Mouse (Mus musculus) A20 (cell line): ENCODE measurements around the gene Zmynd15.
"Not testable (repeated sequence)": the region's sequence is repeated elsewhere in the genome, so short reads cannot be mapped to it uniquely, and the experiment has no call there.

Experiments
- DNase-seq: peaks from one replicate; pipeline ENCODE4 v3.0.0-alpha.2; 2011; ENCODE audit warnings: low read depth, low spot score

The Zmynd15 gene

DNA sequence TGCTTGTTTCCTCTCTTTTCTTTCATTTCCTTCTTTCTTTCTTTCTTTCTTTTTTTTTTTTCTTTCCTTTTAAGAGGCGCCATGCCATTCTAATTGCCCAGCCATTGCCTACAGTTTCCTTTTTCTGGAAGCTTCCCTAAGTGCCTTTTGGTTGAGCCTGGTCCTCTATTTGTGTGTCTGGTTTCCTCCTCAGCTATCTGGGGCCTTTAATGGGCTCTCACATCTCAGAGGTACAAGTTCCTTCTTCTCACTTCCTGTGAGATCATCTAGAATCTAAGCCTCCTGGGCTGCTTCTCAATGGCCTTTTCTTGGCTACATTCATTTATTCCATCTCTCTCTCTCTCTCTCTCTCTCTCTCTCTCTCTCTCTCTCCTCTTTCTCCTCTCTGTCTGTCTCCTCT, 11.9 kb upstream of the Zmynd15 start:
- DNase-seq = peak; percentile 61

DNA sequence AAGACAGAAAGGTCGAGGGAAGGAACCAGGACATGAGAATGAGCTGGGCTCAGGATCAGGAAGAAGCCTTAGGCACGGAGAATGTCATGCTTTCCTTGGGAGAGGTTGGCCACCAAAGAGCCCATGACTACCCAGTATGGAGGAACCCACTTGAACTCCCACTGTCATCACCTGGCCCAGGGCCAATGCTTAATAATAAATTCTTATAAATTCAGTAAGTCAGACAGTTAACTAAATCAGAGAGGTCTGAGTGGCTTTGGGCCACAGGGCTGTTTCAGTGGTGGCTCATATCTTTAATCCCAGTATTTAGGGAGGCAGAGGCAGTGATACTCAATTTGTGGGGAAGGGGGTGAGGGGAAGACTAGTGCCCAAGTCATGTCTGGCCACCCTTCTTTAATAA, 8.3 kb upstream of the Zmynd15 start:
- no peak for DNase-seq

DNA sequence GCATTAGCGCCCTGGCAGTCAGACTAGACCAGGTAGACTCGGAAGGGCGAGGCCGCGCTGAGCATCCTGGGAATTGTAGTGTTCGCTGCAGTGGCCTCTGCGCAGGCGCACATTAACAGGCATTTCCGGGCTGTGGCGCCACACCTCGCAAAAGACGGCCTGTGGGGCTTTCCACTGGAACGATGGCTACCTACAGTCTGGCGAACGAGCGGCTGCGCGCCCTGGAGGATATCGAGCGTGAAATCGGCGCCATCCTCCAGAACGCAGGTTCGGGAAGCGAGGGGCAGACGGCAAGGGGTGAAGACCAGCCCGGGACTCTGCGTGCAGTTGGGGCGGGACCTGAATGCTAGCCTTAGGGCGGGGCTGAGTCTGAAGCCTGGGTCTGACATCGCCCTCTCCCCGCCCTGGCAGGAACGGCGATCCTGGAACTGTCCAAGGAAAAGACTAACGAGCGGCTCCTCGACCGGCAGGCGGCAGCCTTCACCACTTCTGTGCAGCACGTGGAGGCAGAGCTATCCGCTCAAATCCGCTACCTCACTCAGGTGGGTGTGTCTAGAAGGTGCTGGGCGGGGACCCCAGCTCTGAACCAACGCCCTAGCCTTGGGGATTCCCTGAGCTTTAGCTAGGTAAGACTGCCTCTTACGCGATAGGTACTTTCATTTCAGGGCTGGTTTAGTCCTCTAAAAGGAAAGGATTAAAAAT, 7.3 kb upstream of the Zmynd15 start, which contains the start of gene Med11:
TSS of gene Med11 (plus strand) at position 123 of the 702 bp plus-strand sequence.
- peak; percentile 98 for DNase-seq

DNA sequence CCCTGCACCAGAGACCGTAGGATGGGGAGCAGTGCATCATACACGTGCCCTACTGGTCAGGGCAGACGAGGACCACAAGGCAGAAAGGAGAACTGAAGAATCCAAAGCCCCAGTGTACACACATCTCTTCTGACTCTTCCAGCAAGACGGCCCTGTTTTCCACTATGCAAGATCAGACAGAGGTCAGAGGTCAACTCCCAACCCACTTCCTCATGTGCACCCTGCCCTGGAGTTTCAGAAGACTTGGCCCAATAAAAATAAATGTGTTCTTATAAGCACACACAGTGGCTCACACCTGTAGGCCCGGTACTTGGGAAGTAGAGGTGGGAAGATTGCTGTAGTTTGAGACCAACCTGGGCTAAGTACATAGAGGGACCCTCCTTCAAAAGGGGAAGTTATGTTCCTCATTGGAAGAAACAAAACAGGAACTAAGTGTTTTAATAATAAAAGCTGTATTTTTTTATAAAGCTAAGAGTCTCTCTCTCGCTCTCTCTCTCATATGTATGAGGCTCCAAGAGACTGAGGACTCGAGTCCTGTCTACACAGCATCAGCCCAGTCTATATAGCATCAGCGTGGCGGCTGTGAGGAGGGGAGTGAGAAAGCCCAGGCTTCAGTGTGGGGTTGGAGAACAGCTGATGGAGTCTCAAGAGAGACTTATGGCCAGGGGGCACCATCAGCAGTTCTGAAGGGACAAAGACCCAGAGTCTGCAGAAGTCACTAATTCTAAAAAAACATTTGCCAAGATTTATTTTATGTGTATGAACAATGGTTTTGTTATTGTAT, 5.8 kb upstream of the Zmynd15 start:
- DNase-seq = peak; percentile 72

DNA sequence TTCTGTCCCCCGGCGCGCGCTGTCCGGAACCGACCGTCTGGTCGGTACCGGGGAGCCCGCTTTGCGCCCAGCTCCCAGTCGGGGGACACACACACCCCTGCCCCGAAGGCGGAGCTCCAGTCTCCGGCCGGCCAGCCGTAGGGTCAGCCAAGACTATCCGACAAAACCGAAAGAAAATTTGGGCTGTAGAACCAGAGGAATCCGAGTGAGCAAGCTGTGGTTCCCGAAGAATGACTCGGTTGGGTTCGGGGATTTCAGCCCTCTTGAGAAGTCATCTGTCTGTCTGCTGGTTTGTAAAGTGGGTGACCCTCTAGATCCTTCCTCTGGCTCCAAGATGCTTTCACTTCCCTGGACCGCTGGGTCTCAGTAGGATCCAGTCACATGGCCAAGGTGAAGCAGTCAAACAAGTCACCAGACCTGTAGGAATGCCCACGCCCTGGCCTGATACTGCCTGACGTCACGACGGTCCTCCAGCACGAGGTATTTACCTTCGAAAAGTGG, 418 bp downstream of the Zmynd15 start, which contains the start of gene Cxcl16:
TSS of gene Cxcl16 (minus strand) at position 384 of the 501 bp plus-strand sequence.
- DNase-seq = no peak

DNA sequence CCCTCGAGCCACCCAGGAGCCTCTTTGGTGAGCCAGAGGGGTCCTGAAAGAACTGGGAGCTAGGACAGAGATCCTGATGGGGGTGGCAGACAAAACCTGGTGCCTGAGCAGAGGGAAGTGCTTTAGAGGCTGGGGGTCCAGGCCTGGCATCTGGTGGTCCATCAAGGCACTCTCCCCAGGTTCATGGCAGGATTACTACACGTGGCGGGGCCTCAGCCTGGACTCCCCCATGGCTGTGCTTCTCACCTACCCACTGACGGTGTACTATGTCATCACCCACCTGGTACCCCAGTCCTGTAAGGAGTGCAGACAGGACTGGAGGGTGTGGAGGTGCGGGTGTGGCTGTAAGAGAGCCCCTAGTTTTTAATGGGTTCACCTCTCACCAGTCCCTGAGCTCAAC, 4.7 kb downstream of the Zmynd15 start:
- no peak for DNase-seq

DNA sequence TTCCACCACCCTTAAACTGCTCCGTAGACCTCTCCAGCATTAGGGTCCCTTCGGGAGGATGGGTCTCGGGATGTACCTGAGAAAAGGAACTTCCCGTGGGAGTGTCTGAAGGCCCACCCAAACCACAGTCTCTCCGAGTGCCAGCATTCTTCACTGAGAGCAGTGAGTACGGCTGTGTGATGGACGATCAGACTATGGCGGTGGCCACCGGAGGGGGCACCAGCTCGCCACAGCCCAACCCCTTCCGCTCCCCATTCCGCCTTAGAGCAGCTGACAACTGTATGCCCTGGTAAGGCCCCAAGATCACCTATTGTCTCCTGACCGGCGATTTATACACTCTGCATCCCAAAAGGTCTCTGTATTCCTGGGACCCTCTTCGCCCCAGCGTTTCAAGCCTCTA, 6.0 kb downstream of the Zmynd15 start:
- no peak for DNase-seq

DNA sequence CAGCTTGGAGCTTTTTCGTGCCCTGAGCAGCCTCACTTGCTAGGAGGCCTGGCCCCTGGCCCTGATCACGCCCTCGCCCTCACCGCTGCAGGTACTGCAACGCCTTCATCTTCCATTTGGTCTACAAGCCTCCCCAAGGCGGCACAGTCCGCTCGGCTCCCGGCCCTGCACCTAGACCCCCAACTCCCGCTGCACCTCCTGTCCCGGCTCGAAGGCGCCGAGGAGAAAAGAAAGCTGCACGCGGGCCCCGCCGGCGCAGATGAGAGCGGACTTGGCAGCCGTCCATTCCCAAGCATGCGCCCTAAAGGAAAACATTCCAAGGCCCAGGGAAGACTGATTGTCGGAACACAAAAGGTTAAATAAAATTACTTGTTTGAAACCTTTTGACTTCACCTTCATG, 6.6 kb downstream of the Zmynd15 start:
- no peak for DNase-seq

DNA sequence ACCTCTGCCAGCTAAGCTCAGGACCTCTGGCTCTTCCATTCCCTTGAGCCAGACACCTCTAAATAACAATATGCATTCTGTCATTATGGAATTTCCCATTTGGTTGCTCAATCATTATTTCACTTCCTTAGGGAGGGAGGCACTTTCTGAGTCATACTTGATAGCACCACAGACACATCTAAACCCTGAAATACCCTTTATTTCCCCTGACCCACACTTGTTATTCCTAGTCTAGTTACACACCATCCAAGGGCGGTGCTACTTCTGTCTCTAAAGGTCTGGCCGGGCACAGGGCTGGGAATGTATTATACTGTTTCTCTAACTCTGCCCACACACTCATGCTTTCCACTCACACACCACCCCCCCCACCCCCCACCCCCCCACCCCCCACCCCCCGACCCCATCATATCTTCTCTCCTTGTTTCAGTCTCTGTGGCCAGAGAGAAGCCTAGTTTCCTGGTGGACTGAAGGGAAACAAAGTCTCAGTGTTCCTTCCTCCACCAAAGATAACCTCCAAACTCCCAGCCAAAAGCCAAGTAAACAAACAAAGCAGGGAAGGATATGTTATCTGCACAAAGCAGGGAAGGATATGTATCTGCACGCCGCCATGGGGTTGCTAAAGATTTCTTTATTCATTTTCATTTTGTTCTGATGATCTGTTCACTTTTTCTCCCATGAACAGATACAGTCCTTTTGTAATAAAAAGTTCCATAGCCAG, 8.8 kb downstream of the Zmynd15 start:
- no peak for DNase-seq

DNA sequence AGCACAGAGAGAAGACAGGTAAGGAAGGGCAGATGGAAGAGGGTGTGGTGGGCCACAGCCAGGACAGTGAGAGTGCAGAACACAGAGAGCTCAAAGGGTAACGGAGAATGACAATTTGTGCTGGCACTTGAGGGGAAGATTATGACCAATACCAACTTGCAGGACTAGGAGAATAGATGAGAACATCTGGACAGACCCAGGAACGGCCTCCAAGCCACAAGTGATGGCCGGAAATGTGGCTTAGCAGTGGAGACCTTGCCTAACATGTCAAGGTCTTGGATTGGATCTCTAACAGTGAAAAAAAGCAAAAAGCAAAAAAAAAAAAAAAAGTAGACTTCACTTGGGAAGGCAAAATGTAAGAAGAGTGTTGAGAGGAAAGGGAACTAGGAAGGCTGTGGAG, 10.5 kb downstream of the Zmynd15 start:
- no peak for DNase-seq

DNA sequence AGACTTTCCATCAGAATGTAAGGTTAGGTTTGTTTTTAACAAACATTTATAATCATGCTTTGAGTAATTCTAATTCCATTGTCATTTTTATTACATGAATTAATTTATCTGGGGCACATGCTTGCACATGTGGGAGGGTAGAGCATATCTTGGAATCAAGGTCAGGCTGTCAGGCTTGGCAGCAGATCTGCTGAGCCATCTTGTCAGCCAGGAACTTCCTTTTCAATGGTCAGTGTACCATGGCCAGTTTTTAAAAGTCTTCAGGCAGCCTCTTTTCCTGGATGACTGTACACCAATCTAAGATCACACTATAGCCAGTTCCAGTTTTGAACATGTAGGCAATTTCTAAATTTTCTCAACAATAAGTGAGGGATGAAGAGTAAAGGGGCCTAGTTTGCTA, 13.5 kb downstream of the Zmynd15 start:
- DNase-seq = no peak

DNA sequence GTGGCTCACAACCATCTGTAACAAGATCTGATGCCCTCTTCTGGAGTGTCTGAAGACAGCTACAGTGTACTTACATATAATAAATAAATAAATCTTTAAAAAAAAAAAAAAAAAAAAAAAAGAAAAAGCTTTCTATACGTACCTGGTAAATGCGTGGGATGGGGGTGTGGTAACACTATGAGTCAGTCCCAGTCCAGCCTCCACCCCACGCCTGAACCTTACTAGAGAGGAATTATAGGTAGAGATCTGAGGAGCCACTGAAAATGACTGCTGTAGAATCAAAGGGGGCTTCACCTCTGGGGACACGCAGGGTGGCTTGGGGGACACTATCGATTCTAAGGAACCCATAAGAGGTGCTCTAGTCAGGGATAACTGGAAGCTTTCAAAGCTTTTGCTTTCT, 14.1 kb downstream of the Zmynd15 start:
- not testable (repeated sequence) for DNase-seq

DNA sequence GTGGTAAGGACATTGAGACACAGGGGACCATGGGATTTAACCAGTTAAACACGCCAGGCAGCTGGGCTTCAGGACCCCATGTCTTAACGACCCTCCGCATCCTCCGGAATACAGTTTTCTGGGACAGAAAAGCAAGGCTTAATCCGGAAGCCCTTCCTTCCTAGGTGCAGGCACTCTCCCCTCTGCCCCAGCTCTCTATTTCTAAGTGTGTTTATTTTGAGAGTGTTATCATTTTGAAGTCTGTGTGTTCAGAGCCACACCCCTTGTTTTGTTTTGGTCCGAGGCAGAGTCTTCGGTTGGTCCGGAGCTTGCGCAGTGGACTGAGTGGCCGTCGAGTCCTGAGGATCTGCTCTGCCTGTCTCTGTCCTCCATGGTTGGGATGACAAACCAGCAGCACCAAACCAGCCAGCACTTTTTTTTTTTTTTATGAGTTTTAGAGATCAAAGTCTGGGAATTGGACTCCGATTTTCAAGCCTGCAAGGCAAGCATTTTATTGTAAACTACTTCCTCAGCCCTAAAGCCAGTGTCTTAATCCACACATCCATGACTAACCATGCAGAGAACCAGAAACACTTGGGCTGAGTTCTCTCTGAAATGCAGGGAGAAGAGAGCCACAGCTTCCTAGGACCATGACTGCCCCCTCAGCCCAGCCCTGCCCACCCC, 15.8 kb downstream of the Zmynd15 start:
- no peak for DNase-seq

DNA sequence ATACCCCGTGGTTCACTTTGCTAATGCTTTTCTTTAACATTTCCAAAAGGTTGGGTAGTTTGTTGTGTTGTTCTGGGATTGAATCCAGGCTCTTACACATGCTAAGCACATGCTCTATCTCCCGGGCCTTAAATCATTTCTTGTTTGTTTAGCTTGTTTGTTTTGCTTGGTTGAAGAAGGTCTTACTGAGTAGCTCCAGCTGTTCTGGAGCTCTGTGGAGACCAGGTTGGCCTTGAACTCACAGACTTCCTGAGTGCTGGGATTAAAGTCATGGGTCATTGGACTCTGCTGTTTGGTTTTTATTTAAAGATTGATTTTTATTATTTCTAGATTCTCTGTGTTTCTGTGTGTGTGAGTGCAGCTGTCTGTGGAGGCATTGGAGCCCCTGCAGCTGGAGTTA, 26.3 kb downstream of the Zmynd15 start:
- no peak for DNase-seq

DNA sequence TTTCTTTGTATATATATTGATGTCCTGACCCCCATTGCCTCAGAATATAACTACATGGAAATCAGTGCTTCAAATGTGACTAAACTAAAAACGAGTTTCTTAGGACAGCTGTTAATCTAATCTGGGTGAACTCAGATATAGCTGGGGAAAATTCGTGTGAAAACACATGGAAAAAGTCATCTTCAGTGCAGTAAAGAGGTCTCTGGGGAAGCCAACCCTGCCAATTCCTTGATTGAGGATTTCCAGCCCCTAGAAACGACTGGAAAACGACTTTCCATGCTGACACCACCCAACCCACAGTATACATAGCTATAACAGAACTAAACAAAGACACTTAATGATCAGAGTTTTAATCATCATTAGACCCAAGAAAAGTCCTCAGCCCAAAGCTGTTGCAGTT, 28.6 kb downstream of the Zmynd15 start:
- DNase-seq = no peak

DNA sequence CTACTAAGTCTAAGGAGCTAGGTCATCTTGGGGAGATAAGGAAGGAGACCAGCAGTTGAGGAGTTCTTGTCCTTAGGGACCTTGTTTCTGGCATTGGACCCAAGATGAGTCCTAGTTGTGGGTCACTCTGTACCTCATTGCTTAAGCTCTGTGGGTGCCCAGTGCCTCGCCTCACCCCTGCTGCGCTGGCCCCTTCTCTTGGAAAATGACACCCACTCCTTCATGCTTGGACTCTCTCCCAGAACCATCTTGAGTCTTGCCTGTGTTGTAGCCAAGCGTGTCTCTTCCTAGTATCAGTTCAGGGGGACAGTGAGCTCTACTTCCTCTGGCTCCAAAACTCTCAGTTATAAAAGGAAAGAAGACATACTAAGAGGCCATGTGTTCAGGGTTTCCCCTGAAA, 29.9 kb downstream of the Zmynd15 start:
- no peak for DNase-seq

DNA sequence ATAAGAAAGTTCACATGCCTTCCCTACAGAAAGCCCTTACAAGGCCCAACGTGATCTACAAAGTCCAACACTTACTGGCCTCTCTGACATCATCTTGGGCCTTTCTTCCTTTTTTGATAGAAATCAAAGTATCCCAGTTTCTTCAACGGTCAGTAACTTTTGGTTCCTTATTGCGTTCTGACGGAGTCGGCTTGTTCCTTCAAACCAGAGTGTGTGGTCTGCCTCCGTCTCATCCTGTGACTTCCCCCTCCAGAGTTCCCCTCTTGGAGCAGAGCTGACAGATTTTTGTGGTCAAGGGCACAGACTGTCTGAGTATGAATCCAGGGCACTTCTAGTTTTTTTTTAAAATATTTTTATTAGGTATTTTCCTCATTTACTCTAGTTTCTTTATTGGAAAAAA, 30.5 kb downstream of the Zmynd15 start:
- no peak for DNase-seq

DNA sequence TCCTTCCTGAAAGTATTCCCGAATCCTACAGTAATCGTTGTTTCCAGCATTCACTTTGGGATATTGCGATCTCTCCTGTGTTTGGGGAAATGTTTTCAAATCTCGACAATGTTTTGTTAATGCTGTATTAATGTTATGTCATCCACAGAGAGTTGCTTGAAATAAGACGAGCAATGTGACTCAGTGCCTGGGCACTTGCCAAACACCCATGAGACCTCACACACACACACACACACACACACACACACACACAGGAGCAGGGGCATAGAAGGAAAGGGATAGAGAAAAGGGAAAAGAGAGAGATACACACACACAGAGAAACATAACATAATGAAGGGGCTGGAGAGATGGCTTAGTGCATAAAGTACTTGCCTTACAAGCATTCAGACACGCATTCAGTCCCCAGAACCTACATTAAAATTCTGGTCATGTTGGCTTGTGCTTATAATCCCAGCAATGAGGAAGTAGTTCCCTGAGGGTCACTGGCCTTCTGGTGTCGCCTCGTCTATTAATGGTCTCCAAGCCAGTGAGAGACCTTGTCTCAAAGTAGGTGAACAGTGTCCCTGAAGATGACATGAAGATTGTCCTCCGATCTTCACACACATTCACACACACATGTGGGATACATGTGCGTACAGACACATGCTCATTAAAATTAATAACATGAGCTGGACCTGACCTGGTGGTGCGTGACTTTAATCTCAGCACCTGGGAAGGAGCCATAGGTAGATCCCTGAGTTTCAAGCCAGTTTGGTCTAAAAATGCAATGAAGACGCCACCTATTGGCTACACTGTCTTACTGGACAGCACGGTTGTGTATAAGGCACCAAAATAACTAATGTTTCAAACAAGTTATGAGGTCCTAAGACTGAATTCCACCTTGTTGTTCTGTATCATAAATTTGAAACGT, 40.6 kb downstream of the Zmynd15 start:
- DNase-seq = peak; percentile 36

DNA sequence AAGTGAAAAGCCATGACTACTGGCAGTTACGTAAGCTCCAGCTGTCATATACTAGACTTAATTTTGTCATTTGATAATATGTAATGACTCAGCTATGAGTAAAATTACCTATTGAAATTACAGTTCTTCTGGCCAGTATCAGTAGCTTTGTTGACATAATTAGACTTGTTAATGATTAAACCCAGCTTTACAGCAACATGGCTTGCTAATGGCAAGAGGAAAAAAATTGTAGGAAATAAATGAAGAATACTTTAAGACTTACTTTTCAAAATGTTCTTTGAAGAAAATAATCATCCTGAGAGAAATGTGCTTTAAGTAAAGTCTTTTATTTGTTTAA, 41.2 kb downstream of the Zmynd15 start:
- no peak for DNase-seq

DNA sequence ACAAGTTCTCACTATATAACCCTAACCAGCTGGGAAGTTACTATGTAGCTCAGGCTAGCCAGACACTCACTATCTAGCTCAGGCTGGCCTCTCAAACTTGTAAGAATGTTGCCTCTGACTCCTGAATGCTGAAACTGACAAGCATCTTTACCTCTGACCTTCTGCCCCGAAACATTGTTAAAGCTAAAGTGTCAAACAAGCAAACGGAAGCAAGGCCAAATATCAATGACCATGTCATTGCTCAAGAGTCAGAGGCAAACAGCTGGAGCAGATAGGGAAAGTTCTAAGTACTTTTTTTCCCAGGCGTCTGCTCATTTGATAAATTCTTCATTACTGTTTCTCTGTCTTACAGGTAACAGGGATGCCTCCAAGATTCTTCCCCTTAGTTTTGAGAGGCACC, 42.8 kb downstream of the Zmynd15 start:
- no peak for DNase-seq

DNA sequence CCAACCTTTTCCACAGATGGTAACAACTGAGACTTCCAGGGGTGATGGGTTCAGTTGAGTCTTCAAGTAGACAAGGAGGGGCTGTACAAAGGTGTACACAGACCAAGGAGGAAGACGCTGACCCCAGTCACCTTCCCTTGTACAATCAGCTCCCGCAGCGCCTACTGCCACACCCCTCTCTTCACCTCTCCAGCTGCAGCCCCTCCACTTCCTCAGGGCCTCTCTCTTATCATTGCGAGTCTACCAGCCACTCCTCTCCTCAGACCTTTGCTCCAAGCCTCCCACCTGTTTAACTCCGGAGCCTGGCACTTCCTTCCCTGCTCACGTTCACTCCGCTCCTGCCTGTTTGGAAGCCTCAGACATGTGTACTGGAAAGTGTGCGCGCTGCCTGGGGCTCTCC, 45.7 kb downstream of the Zmynd15 start, which contains the start of gene Tm4sf5:
TSS of gene Tm4sf5 (plus strand) at position 275 of the 400 bp plus-strand sequence.
- DNase-seq = no peak
